Mouse (Mus musculus) MEL (cell line): ENCODE data around the gene Adm2. TPM values are rescaled to one million over a fixed set of nuclear protein-coding genes. Genes with fewer than 3 reads are reported as not detected.
A peak's percentile ranks its signal among the peaks of the same experiment; 100 is the strongest.

Experiments
- DNase-seq: peaks from one replicate; pipeline ENCODE4 v3.0.0; 2011; ENCODE audit warnings: low read depth, low spot score
- H3K27ac ChIP-seq: 2 replicates; pipeline ENCODE4 v1.5.1; 2012; ENCODE audit warnings: low read depth, mild to moderate bottlenecking, control low read depth, low read length, moderate library complexity; ENCODE audit not compliant: control insufficient read depth
- H3K27me3 ChIP-seq, 2 experiments: fragments of 150-350 bp in 1 of 2; sonication (generic) in 1 of 2; 2 replicates each; pipeline ENCODE4 v1.6.1; 2012; ENCODE audit warnings: low read length in 2 of 2, mild to moderate bottlenecking in 2 of 2, improper control_type of control experiment in 1 of 2, moderate library complexity in 1 of 2; ENCODE audit not compliant: insufficient read depth in 2 of 2, control insufficient read depth in 1 of 2
- H3K36me3 ChIP-seq, 2 experiments: 2 replicates each; pipeline ENCODE4 v1.6.1; 2012 to 2014; ENCODE audit warnings: low read length in 2 of 2, improper control_type of control experiment in 1 of 2, inconsistent platforms in 1 of 2, mild to moderate bottlenecking in 1 of 2; ENCODE audit not compliant: insufficient read depth in 2 of 2, control insufficient read depth in 1 of 2
- H3K4me1 ChIP-seq, 2 experiments: fragments of 150-350 bp in 1 of 2; sonication (generic) in 1 of 2; 2 replicates each; pipeline ENCODE4 v1.6.1; 2012; ENCODE audit warnings: low read length in 2 of 2, improper control_type of control experiment in 1 of 2, mild to moderate bottlenecking in 1 of 2; ENCODE audit not compliant: insufficient read depth in 2 of 2, control insufficient read depth in 1 of 2
- H3K4me3 ChIP-seq, 2 experiments: fragments of 150-350 bp in 1 of 2; sonication (generic) in 1 of 2; 2 replicates each; pipeline ENCODE4 v1.5.1; 2012; ENCODE audit warnings: low read depth in 2 of 2, low read length in 2 of 2, mild to moderate bottlenecking in 2 of 2, moderate library complexity in 2 of 2, control low read depth in 1 of 2, improper control_type of control experiment in 1 of 2; ENCODE audit not compliant: control insufficient read depth in 1 of 2, insufficient read depth in 1 of 2
- H3K79me2 ChIP-seq: 2 replicates; pipeline ENCODE4 v1.6.1; 2012; ENCODE audit warnings: mild to moderate bottlenecking, low read length, moderate library complexity; ENCODE audit not compliant: control insufficient read depth, poor library complexity, insufficient read depth
- H3K9ac ChIP-seq: 2 replicates; pipeline ENCODE4 v1.6.1; 2012; ENCODE audit warnings: low read depth, mild to moderate bottlenecking, control low read depth, low read length, moderate library complexity; ENCODE audit not compliant: control insufficient read depth, poor library complexity, severe bottlenecking
- H3K9me3 ChIP-seq: fragments of 150-350 bp; sonication (generic); replicated peaks from 2 replicates; pipeline ENCODE4 v1.6.1; 2012; ENCODE audit warnings: mild to moderate bottlenecking, low read length, improper control_type of control experiment, moderate library complexity; ENCODE audit not compliant: insufficient read depth
- BHLHE40 ChIP-seq: IDR thresholded peaks from 2 replicates; pipeline ENCODE4 v1.6.1; 2012; ENCODE audit warnings: low read depth, mild to moderate bottlenecking, inconsistent platforms, low read length, improper control_type of control experiment, borderline replicate concordance
- CHD2 ChIP-seq: IDR thresholded peaks from 2 replicates; pipeline ENCODE4 v1.6.1; 2011; ENCODE audit warnings: low read length, improper control_type of control experiment
- CTCF ChIP-seq, 3 experiments: IDR thresholded peaks in 2 of 3; conservative IDR thresholded peaks in 1 of 3; 2 replicates each; pipeline ENCODE4 v1.5.1; 2011 to 2012; ENCODE audit warnings: low read length in 3 of 3, low read depth in 2 of 3, mild to moderate bottlenecking in 2 of 3, improper control_type of control experiment in 1 of 3, inconsistent platforms in 1 of 3, mixed read lengths in 1 of 3, moderate library complexity in 1 of 3; ENCODE audit not compliant: control insufficient read depth in 1 of 3, insufficient read depth in 1 of 3, poor library complexity in 1 of 3, severe bottlenecking in 1 of 3
- E2F4 ChIP-seq: IDR thresholded peaks from 2 replicates; pipeline ENCODE4 v1.6.1; 2011; ENCODE audit warnings: low read depth, low read length, improper control_type of control experiment, borderline replicate concordance
- ELF1 ChIP-seq: IDR thresholded peaks from 2 replicates; pipeline ENCODE4 v1.6.1; 2014; ENCODE audit warnings: low read depth, mild to moderate bottlenecking, inconsistent platforms, low read length, improper control_type of control experiment, moderate library complexity
- ETS1 ChIP-seq: IDR thresholded peaks from 2 replicates; pipeline ENCODE4 v1.6.1; 2012; ENCODE audit warnings: low read depth, mild to moderate bottlenecking, inconsistent platforms, low read length, improper control_type of control experiment, moderate library complexity
- GABPA ChIP-seq: IDR thresholded peaks from 2 replicates; pipeline ENCODE4 v1.6.1; 2012; ENCODE audit warnings: low read depth, mild to moderate bottlenecking, inconsistent platforms, low read length, improper control_type of control experiment, moderate library complexity
- GATA1 ChIP-seq: IDR thresholded peaks from 2 replicates; pipeline ENCODE4 v1.6.1; 2011; ENCODE audit warnings: low read depth, low read length, improper control_type of control experiment
- HCFC1 ChIP-seq: IDR thresholded peaks from 2 replicates; pipeline ENCODE4 v1.6.1; 2012; ENCODE audit warnings: low read depth, mild to moderate bottlenecking, inconsistent platforms, low read length, improper control_type of control experiment, moderate library complexity
- MAFK ChIP-seq: IDR thresholded peaks from 2 replicates; pipeline ENCODE4 v1.6.1; 2011; ENCODE audit warnings: low read depth, mild to moderate bottlenecking, low read length, improper control_type of control experiment, borderline replicate concordance
- MAX ChIP-seq: IDR thresholded peaks from 2 replicates; pipeline ENCODE4 v1.6.1; 2011; ENCODE audit warnings: low read length, improper control_type of control experiment
- MXI1 ChIP-seq: IDR thresholded peaks from 2 replicates; pipeline ENCODE4 v1.6.1; 2011; ENCODE audit warnings: mild to moderate bottlenecking, low read depth, low read length, improper control_type of control experiment
- MYB ChIP-seq: IDR thresholded peaks from 2 replicates; pipeline ENCODE4 v1.6.1; 2011; ENCODE audit warnings: mild to moderate bottlenecking, low read depth, low read length, improper control_type of control experiment
- NELFE ChIP-seq: IDR thresholded peaks from 2 replicates; pipeline ENCODE4 v1.6.1; 2011; ENCODE audit warnings: low read depth, low read length, improper control_type of control experiment
- NRF1 ChIP-seq: IDR thresholded peaks from 2 replicates; pipeline ENCODE4 v1.6.1; 2014; ENCODE audit warnings: low read depth, mild to moderate bottlenecking, inconsistent platforms, low read length, improper control_type of control experiment, moderate library complexity; ENCODE audit not compliant: poor library complexity, insufficient read depth, severe bottlenecking
- POLR2AphosphoS2 ChIP-seq: IDR thresholded peaks from 2 replicates; pipeline ENCODE4 v1.6.1; 2011; ENCODE audit warnings: low read length, improper control_type of control experiment
- RAD21 ChIP-seq: IDR thresholded peaks from 2 replicates; pipeline ENCODE4 v1.6.1; 2011; ENCODE audit warnings: mild to moderate bottlenecking, low read depth, low read length, improper control_type of control experiment
- RCOR1 ChIP-seq: IDR thresholded peaks from 2 replicates; pipeline ENCODE4 v1.6.1; 2012; ENCODE audit warnings: low read depth, mild to moderate bottlenecking, inconsistent platforms, low read length, improper control_type of control experiment
- SIN3A ChIP-seq: IDR thresholded peaks from 2 replicates; pipeline ENCODE4 v1.6.1; 2012; ENCODE audit warnings: low read length, improper control_type of control experiment, inconsistent platforms
- SMC3 ChIP-seq: IDR thresholded peaks from 2 replicates; pipeline ENCODE4 v1.6.1; 2011; ENCODE audit warnings: low read depth, low read length, improper control_type of control experiment
- TAL1 ChIP-seq: IDR thresholded peaks from 2 replicates; pipeline ENCODE4 v1.6.1; 2012; ENCODE audit warnings: mild to moderate bottlenecking, inconsistent platforms, low read length, moderate library complexity, mixed read lengths
- TBP ChIP-seq: IDR thresholded peaks from 2 replicates; pipeline ENCODE4 v1.8.0; 2011; ENCODE audit warnings: low read depth, low read length, improper control_type of control experiment
- TCF12 ChIP-seq: IDR thresholded peaks from 2 replicates; pipeline ENCODE4 v1.6.1; 2014; ENCODE audit warnings: low read depth, mild to moderate bottlenecking, inconsistent platforms, low read length, improper control_type of control experiment, moderate library complexity
- USF1 ChIP-seq: IDR thresholded peaks from 2 replicates; pipeline ENCODE4 v1.6.1; 2014; ENCODE audit warnings: low read depth, mild to moderate bottlenecking, inconsistent platforms, low read length, improper control_type of control experiment, moderate library complexity
- ZC3H11A ChIP-seq: IDR thresholded peaks from 2 replicates; pipeline ENCODE4 v1.6.1; 2012; ENCODE audit warnings: low read depth, mild to moderate bottlenecking, inconsistent platforms, low read length, improper control_type of control experiment
- ZKSCAN1 ChIP-seq: IDR thresholded peaks from 2 replicates; pipeline ENCODE4 v1.6.1; 2012; ENCODE audit warnings: low read depth, mild to moderate bottlenecking, inconsistent platforms, low read length, improper control_type of control experiment, moderate library complexity
- ZMIZ1 ChIP-seq: IDR thresholded peaks from 2 replicates; pipeline ENCODE4 v1.6.1; 2012; ENCODE audit warnings: low read depth, mild to moderate bottlenecking, inconsistent platforms, low read length, improper control_type of control experiment, moderate library complexity
- ZNF384 ChIP-seq: IDR thresholded peaks from 2 replicates; pipeline ENCODE4 v1.6.1; 2012; ENCODE audit warnings: low read depth, mild to moderate bottlenecking, inconsistent platforms, low read length, improper control_type of control experiment
- polyA plus RNA-seq, 2 experiments: library from polyadenylated mRNA; stranded (reverse) in 1 of 2; unstranded in 1 of 2; fragments of >175 nt in 1 of 2; fragments of >200 nt in 1 of 2; gene quantifications; 2 replicates each; pipeline versions ENCODE4 v1.2.1 to v1.2.4; 2012; ENCODE audit warnings: low replicate concordance in 2 of 2, low read depth in 1 of 2; ENCODE audit not compliant: insufficient read length in 2 of 2, insufficient read depth in 1 of 2, missing spikeins in 1 of 2
- total RNA-seq: library from RNA; depleted of rRNA; stranded (reverse); fragments of 300-350 nt; gene quantifications from 2 replicates; pipeline ENCODE4 v1.2.3, GENCODE M21; 2012

Gene Adm2
- total and polyA plus RNA-seq, 3 experiments, result 1.4 to 18.2 TPM; not detected in 1

DNA sequence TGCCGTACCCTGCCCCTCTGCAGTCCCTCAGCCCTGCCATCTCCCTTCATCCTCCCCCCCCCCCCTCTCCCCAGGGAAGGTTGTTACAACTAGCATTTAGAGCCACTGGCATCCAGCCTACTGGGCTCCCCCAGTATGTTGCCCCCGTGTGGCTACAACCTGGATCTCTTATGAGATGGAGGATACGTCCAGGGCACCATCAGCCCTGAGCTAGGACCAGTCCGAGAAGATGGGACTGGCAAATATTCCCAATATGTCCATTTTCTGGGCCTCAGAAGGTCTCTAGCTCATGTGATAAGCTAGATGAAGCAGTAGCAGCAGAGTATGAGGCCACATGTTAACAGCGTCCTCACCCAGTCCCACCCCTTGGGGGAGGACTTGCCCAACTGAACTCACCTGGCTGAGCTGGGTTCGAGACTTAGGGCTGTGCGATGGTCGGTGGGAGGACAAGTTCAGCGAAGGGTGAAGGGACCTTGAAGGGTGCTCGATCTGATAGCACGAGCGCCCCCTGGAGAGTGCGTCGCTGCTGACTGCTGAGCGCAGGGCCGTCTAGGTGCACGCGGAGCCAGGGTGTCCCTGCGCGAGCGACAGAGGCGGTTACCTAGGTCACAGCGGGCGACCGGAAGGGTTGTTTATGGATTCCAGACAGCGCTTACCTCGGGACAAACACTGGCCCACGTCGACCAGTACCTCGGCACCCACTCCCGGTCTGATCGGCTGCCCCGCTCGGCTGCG lies 50.7 kb downstream of the Adm2 start:
- Histone ChIP-seq H3K9ac (peak overlapping the region; percentile 90), H3K4me1 (0 out of 4 replicates have a peak, but pooled peaks cover 0 to 3% of the 10 kb centered on the region in 2 experiments), H3K4me3 (peak overlapping the region; percentile 63 to 76), H3K79me2 (peaks cover 20% of the 10 kb centered on the region), H3K27ac (peak overlapping the region; percentile 80), H3K36me3 (peaks cover 3 to 5% of the 10 kb centered on the region in 2 experiments; a peak in 3 of 4 replicates), H3K27me3 (no peaks in the 10 kb centered on the region), H3K9me3 (no peaks in the 10 kb centered on the region)
- peak; percentile 93 for DNase-seq
- TF ChIP-seq MXI1, result no peak
- TF ChIP-seq RAD21, result peak; percentile 25; the same call in 1 of the 2 replicates
- TF ChIP-seq E2F4, result no peak
- 0 out of 2 replicates have a peak, but pooled peaks have one; percentile 6 for TF ChIP-seq GATA1
- TF ChIP-seq TAL1, result no peak
- TF ChIP-seq ZMIZ1, result peak; percentile 31; the same call in 1 of the 2 replicates
- no peak for TF ChIP-seq ELF1
- TF ChIP-seq MAX, result no peak
- TF ChIP-seq ZKSCAN1, result 0 out of 2 replicates have a peak, but pooled peaks have one; percentile 6
- TF ChIP-seq CTCF (IDR thresholded peaks at IDR 0.05 in 2 of 3, conservative IDR thresholded peaks at IDR 0.05 in 1 of 3; ENCODE audit: control insufficient read depth in 1 of 3, insufficient read depth in 1 of 3, low read depth in 2 of 3, low read length in 3 of 3, poor library complexity in 1 of 3, severe bottlenecking in 1 of 3), result peak; percentile 52 to 80 (median 71); a peak in 5 of 6 replicates
- TF ChIP-seq SMC3, result peak; percentile 32
- TF ChIP-seq HCFC1, result 0 out of 2 replicates have a peak, but pooled peaks have one; percentile 35
- peak; percentile 83 for TF ChIP-seq POLR2AphosphoS2
- 0 out of 2 replicates have a peak, but pooled peaks have one; percentile 24 for TF ChIP-seq NRF1

DNA sequence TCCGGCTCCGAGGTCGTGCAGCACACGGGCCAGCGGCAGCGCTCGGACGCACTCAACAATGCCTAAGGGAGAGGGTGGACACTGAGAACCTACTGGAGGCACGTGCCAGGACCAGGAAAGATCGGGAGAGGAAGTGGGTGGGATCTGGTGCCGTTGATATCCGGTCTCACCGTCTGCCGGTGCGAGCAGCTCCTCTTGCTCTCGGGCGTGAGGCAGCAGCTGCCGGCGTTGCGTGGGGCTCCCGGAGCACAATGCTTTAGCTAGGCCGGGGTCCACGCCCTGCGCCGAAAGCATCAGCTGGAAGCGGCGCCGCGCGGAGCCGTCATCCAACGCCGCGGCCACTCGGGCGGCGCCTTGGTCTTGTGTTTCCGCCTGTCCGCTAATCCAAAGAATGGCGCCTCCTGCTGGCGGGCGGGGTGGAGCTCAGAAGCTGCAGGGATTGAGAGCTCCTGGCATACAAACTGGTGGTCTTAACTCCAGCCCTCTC lies 51.3 kb downstream of the Adm2 start, which contains the start of gene Sco2:
Gene Sco2, minus strand, starts transcription at position 85 of the 487 bp plus-strand sequence.
- 0 out of 4 replicates have a peak, but pooled peaks cover 0 to 3% of the 10 kb centered on the region in 2 experiments for H3K4me1 ChIP-seq
- DNase-seq, result peak; percentile 93
- H3K27me3 ChIP-seq, result no peaks in the 10 kb centered on the region
- peak within 1 kb of the TSS; percentile 63 to 76 for H3K4me3 ChIP-seq
- peaks cover 3 to 5% of the 10 kb centered on the region in 2 experiments; a peak in 3 of 4 replicates for H3K36me3 ChIP-seq
- H3K9ac ChIP-seq, result peak within 1 kb of the TSS; percentile 90
- H3K9me3 ChIP-seq, result no peaks in the 10 kb centered on the region
- H3K27ac ChIP-seq, result peak within 1 kb of the TSS; percentile 80
- H3K79me2 ChIP-seq, result peaks cover 20% of the 10 kb centered on the region
- TF ChIP-seq CHD2, result no peak
- TF ChIP-seq HCFC1, result peak; percentile 71
- TF ChIP-seq ZKSCAN1, result no peak
- TF ChIP-seq ETS1, result 0 out of 2 replicates have a peak, but pooled peaks have one; percentile 32
- TF ChIP-seq GABPA, result no peak
- peak; percentile 58 for TF ChIP-seq SMC3
- peak; percentile 88 for TF ChIP-seq SIN3A
- no peak for TF ChIP-seq TCF12
- peak; percentile 33; the same call in 1 of the 2 replicates for TF ChIP-seq ZC3H11A
- TF ChIP-seq MYB, result no peak
- peak; percentile 20 for TF ChIP-seq RAD21
- TF ChIP-seq MAFK, result no peak
- no peak for TF ChIP-seq GATA1
- 0 out of 2 replicates have a peak, but pooled peaks have one; percentile 9 for TF ChIP-seq ZNF384
- TF ChIP-seq ELF1, result peak; percentile 72
- TF ChIP-seq E2F4, result no peak
- TF ChIP-seq RCOR1, result no peak
- peak; percentile 95 for TF ChIP-seq BHLHE40
- peak; percentile 61 for TF ChIP-seq TBP
- peak; percentile 75 for TF ChIP-seq USF1
- peak; percentile 76 to 96 (median 84) for TF ChIP-seq CTCF (IDR thresholded peaks at IDR 0.05 in 2 of 3, conservative IDR thresholded peaks at IDR 0.05 in 1 of 3; ENCODE audit: control insufficient read depth in 1 of 3, insufficient read depth in 1 of 3, low read depth in 2 of 3, low read length in 3 of 3, poor library complexity in 1 of 3, severe bottlenecking in 1 of 3)
- TF ChIP-seq NELFE, result peak; percentile 81
